Mouse (Mus musculus) brain, embryonic 18.5 days (tissue): ENCODE results near the gene Evi2.

ENCODE experiments used
- DNase-seq: peaks from one replicate; pipeline ENCODE4 v3.0.0-alpha.2; 2012; ENCODE audit warnings: low read depth, low spot score

Gene Evi2

DNA sequence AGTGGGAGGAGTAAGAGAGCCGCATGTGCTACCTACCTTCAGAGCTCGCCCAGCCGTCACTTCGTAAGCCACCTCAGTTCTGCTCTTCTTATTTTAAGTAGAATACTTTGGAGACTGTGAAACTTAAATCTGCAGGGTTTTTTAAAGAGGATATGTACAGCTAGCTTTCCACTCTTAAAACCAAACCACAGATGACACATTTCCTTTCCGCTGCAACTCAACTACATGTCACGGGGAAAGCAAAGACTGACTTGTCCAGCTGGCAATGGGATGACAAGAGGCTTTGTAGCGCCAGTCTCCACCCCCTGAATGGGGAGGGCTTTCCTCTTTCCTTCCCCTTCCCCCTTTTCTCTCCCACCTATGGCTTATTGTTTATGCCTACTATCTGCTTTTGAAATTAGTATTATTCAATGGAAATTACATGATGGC, at the start of gene Evi2, which contains the start of gene Evi2a:
Evi2 (minus strand) TSS at position 257 of the 429 bp plus-strand sequence.
Evi2a (minus strand) TSS at position 277 of the 429 bp plus-strand sequence.
- DNase-seq: no peak

DNA sequence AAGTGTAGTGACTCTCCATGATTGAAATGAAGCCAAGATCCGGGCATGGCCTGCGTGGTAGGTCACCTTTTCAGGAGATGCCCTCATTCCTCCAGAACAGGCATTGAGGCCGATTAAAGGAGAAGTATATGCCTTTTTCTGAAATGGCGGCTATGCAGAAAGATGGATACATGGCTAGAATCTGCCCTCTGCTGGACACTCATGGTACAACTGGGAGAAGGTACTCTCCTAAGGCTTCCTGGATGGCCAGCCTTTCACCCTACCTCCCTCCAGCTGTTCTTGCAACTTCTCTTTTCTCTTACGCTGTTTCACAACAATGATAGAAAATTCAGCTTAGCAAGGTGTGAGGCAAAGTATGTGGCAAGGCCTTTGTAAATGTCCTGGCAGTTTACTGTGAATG, 47.4 kb upstream of the Evi2 start:
- DNase-seq: no peak

DNA sequence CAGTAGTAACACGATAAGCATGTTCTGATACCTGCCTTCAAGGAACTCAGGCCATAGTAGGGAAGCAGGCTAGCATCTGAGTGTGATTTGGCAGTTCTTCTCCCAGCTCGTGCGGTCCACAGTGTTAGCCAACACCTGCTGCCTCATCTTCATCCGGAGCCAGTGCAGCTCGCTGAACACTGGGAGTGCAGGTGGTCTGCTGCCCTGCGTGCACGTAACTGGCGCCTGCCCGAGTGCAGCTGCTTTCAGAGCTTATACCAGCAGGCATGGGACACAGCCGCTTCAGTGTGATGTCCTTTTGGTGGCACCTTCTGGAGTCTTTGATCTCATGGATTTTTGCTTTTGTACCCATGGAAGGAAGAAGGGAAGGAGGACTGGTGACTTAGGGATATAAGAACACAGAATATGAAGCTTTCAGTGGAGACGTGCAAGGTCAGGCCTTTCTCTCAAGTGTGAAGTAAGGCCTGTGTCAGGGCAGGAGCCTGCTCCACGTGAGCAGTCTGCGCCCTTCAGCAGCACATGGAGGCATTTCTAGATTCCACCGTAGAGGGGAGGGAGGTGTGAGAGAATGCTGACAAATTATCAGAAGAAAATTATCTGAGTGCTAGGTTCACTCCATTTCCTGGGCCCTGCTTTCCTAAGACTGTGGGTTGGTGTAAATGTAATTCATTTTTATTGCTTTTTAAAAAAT, 45.1 kb upstream of the Evi2 start:
- DNase-seq: no peak

DNA sequence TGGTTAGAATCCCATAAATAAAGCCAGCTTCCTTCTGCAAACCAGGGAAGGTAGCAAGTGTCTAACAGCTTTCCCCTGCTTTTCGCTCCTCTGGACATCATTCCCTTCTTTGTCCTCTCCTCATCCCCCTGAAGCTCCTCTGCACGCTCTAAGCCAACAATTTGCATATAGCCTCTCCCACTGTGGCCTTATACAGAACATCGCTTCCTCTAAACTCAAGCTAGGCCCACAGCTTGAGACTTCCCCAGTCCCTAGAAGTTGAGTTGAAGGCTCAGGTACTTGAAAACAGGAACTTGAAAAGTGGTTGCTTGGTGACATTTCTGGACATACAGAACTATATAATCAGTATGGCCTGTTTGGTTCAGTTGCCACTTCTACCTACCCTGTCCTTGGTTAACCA, 43.4 kb upstream of the Evi2 start:
- no peak for DNase-seq

DNA sequence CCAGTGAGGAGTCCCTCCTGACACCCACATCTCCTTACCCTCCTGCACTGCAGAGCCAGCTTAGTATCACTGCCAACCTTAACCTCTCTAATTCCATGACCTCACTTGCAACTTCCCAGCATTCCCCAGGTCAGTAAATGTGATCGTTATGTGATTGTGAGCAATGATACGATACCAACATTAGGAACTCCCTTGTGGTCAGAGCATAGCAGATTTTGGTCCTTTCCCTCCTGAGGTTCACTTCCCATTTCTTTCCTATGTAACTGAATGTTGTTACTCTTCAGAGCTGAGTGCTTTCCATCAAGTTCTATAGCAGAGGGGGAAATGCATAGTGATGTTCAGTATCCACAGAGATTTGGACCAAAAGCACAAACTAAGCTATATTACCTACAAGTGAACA, 39.9 kb upstream of the Evi2 start:
- DNase-seq: no peak

DNA sequence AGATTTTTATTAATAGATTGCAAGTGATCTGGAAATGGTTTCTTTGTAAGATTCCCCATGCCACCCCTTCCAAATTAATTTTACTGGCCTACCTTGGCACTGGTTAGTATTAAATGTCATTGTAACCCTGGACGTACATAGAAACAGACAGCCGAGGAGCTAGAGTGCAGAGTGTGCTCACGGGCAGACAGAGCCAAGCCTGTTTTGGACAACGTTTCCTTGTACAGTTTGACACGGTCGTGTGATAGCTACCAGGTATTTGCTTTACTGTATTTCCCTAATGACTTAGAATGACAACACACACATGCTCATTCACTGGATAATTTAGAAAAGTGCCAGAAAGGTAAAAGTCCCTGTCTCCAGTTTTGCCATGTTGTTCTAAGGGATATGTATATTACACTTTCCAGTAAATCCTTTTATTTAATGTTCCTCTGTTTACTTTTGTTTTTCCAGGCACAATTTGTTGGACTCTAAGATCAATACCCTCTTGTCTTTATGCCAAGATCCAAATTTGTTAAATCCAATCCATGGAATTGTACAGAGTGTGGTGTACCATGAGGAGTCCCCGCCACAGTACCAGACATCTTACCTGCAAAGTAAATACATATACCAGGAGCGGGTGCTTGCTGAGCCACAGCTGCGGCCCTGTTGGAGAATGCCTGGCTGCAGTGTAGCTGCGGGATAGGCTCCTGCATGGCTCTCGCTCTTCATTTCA, 38.0 kb upstream of the Evi2 start:
- DNase-seq: no peak

DNA sequence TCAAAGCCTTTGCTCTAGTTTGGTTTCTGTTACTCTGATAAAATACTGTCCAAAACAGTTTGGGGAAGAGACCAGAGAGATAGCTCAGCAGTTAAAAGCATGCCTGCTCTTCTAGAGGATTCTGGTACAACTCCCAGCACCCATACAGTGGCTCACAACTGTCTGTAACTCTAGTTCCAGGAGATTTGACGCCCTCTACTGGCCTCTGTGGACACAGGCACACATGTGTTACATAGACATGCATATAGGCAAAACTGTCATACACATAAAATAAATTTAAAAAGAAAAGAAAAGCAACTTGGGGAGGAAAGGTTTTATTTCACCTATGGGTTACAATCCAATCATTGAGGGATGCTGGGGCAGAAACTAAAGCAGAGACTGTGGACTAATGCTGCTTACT, 36.6 kb upstream of the Evi2 start:
- no peak for DNase-seq

DNA sequence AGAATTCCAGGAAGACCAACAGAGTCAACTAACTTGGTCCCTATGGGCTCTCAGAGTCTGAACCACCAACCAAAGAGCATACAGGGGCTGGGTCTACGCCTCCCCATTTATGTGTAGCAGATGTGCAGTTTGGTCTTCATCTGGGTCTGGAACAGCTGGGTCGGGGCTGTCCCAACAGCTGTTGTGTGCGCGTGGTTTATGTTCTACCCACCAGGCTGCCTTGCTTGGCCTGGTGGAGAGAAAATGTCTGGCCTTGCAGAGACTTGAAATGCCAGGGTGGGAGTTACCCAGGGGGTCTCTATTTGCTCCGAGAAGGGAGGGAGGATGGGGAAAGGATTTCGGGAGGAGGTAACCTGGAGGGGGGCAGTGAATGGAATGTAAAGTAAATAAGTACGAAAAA, 33.1 kb upstream of the Evi2 start:
- no peak for DNase-seq

DNA sequence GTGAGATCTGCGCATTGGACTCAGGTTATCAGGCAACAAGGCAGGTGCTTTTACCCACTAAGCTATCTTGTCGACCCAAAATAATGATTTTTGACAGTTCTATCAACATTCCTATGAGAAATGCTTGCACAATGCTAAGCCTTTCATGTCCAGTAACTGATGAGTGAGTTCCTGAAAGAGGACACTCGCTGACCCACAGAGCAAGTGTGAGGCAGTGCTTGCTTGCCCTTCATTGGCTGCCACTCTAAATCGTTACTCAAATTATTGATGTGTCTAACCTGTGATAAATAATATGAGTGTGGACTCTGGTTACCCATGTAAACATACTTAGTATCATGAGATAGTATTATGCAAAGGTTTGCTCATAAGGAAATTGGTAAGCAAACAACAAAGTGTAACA, 30.1 kb upstream of the Evi2 start:
- no peak for DNase-seq

DNA sequence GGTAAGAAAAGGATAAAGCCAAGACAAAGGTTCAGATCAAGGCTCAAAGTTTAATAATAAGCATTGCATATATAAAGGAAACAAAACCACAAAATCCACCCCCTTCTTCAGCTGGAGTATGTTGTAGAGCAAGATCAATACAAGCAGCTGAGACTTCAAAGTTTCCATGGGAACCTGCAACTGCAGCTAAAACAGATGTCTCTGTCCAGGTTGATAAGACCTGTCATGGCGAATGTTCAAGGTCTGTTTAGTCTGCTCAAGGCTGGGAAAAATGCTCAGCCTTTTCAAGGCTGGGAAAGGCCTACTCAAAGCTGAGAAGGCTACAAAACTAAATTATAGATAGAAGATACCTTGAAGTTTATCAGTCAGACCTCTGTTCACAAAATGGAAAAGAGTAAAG, 22.2 kb upstream of the Evi2 start:
- no peak for DNase-seq

DNA sequence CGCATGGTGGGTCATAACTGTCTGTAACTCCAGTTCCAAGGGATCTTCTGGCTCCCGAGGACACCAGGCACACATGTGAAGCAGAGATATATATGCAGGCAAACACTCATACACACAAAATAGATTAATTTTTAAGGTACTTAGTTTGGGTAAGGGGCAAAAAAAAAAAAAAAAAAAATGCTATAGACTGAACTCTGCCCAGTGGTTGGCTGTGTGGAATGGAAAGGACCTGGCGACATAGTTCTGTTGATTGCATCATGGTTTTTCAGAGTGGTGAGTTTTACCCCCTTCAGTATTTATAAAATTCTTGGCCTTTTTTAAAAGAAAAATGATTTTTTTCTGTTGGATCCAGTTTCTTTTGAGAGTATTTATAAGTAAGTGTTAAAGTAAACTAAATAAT, 5.9 kb upstream of the Evi2 start:
- DNase-seq: no peak

DNA sequence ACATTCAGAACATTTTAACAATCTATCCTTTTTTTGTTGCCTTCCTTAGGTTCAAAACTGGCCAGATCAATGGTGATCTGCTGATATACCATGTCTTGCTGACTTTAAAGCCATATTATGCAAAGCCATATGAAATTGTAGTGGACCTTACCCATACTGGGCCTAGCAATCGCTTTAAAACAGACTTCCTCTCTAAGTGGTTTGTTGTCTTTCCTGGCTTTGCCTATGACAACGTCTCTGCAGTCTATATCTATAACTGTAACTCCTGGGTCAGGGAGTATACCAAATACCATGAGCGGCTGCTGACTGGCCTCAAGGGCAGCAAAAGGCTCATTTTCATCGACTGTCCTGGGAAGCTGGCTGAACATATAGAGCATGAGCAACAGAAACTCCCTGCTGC, 5.2 kb upstream of the Evi2 start:
- no peak for DNase-seq

DNA sequence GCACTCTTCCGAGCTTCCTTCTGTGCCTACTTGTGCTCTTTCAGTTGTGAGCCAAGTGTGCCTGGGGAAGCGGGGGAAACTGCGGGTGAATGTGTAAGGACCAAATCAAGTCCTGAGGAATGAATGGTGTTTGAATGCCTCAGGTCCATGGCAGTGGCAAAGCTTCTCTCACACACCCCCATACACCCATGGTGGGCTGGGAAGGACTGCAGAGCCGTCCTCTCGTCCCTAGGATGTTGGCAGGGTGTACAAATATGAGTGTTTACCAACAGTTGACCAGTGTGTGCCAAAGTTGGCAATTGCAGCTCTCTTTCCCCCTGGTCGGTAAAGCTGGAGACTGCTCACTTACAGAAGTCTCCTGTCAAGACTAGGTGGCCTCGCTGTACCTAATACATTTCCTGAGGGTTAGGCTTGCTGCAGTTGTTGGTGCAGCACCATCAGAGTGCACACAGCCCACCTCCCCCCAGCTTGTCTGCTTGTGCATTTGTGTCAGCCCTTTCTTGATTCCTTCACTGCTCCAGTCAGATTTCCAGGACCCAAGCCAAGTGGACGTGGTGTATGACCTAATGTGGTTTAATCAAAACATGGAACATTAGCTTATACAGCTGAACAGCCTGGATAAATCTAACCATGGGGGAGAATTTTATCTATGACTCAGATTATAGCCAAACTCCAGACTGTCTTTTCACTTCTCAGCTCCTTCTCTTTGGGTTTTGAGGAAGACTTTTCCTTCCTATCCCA, 3.7 kb upstream of the Evi2 start:
- DNase-seq: no peak

DNA sequence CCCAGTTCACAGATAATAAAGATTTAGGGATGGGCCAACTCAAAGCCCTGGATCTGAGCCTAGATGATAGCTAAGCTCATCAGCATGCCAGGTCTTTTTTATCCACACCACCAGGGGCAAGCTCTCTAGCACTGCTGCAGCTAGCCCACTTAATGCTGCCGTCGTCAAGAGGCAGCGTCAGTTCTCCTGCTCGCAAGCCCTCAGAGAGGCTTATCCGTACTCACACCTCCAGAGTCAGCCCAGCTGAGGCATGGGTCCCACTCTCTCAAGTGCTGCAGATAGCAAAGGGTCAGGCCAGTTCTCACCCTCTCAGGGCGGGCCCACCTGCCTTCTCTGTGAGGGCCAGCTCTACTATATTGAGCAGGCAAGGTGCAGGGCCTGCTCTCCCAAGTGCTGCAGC, 2.9 kb upstream of the Evi2 start:
- DNase-seq: no peak

DNA sequence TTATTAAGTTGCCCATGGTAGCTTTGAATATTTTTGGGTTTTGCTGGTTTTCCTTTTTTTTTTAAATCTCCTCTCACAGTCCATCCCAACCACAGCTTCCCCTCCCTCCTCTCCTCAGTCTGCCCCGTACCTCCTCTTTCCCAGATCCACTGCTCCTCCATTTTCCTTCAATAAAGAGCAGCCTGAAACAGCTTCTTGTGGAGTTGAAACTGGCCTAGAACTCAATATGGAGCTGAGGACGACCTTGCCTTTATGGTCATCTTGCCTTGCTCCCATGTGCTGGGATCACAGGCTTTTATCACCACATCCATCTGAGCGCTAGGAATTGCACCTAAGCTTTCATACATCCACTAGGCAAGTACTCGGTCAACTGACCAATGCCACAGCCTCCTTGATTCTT, 1.1 kb upstream of the Evi2 start:
- no peak for DNase-seq

DNA sequence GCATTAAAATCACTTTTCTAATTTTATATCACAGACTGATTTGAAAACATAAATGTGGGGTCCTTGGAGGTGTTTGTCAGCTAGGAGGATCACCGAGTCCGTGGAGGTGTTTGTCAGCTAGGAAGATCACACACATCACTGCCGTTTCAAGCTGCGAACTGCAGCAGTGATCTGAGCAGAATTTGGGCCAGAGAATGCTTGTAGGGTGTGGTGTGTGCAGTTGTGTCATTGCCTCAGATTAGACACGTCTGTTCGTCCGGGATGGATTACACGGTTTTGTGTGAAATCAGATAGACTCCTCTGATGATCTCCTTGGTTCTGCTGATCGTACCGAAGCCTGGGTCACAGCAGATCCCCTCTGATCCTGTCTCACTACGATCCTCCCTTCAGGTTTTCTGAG, 385 bp upstream of the Evi2 start:
- DNase-seq: no peak

DNA sequence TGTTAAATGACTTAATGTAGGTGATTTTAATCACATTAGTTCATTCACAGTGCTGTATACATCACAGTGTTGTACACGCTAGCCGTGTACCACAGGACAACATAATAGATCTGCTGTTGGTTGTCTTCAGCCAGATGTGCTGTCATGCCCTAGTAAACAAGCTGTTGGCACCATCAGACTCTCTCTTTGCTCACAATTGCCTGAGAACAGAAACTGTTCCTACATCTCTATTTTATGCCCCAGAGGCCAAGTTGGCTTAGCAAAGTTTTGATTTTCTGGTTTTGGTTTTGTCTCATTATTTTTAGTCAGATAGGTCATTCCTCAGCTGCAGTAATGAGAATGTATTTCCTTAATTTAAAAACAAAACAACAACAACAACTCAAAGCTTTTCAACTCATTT, 653 bp downstream of the Evi2 start:
- no peak for DNase-seq

DNA sequence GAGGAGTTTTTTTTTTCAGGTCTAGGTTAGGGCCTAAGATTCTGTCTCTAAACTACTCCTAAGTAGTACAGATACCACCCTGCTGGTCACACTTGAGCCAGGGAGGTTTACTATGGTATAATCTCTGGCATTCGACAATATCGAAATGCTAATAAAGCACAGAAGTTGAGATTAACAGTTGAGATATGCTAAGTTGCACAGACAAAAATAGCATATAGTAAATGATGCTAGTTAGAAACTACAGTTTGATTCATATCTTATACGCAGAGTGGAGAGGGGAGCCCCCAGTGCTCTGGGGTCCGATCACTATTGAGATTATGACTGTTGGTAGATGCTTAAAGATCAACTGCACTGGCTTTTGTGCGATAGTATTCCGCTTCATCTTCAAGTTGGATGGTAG, 1.2 kb downstream of the Evi2 start:
- DNase-seq: no peak

DNA sequence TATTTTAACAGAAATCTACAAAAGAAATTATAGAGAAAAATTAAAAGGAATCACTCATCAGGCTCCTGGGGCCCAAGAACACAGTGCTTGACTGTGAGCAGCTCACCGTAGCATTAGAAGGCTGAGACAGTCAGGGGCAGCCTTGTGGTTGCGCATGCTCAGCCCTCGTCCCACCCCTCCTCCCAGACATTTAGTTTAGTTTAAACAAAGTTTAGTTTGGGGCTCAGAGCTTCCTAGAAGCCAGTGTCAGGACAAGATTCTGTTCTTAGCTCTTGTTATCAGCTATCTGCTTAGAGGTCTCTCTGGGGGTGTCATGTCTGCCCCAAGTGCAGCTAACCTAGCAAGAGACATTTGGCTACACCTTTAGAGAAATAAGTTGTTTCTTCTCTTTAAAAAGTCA, 1.8 kb downstream of the Evi2 start:
- DNase-seq: no peak

DNA sequence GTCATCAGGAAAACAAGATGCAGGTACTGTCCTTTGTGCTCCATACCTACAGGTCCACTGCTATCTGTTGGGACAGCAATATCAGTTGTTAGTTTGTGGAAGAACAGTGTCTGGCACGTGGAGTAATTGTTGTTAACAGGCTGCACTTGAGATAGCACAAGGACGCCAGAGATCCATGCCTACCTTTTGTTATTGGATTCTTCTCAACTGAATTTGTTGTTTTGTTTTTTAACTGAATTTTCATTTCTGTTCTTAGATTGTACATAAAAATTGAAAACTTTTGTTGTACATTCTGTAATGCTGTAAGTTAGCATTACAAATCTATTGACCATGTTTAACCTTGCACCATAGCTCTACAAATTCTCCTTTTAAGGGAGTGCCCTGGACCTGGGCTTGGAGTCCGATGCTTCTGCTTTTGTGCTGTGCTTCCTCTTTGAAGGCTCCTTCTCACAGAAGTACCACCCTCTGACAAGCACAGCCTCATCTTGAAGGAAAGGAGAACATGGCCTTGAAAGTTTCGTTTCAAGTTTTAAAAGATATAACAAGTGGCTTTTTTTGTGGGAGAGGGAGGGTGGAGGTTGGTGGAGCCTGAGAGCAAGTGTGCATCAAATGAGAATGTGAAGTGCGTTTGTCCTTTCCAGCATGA, 2.5 kb downstream of the Evi2 start:
- no peak for DNase-seq

DNA sequence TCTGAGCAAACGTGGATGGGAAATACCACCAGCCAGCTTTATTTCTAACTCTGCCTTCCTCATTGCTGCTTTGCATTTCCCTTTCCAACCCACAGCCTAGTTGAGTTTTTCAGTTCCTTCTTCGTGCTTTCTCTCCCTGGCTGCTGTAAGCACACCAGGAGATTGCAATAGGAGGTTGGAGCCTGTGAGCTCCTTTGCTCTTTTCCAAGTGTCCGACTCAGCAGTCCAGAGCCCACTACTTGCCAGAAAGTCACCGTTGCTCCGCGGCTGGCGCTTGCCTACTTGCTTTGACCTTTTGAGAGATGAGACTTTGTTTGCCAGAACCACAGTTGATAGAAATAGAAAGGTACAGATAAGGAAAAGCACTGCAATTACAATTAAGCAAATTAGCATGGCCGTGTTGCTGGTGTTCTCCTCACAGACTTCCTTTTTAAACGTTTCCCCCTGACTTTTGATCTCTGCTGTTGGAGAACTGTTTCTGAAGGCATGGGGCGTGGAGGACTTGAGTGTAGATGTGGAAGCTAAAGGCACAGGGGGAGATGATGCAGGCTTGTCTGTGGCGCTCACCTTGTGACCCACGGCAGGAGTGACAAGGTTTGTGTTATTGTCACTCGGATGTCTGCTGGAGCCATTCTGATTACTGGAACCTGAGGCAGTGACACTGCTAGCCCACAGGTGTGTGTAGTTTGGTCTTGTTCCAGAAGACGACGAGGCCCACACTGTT, 3.2 kb downstream of the Evi2 start:
- no peak for DNase-seq

DNA sequence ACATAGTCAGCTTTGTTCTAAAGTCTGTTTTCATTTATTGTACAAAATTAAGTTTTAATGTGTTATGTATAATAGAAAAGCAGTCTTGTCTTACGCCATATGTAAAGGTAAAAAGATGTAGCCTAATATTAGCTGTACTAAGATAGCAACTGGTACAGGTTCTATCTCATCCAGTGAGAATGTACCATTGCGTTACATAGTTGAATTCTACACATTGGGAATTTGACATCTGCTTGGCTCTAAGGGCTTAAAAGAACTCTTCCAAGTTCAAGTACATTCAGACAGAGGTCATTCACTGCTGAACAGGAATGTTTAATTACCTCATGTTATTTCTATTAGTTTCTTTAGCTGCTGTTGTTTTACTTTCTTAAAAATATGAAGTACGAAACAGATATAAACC, 3.8 kb downstream of the Evi2 start:
- DNase-seq: no peak
